Mouse (Mus musculus) layer of hippocampus, postnatal 36 days (tissue): Measurements from ENCODE around the gene Gm17482. TPM values are rescaled to one million over a fixed set of nuclear protein-coding genes. Genes with fewer than 3 reads are reported as not detected.

Experiments used
- DNase-seq, 2 experiments: peaks; one replicate each; pipeline ENCODE4 v3.0.0; 2022
- total RNA-seq, 2 experiments: library from RNA; stranded (reverse); gene quantifications; 2 replicates each; pipeline ENCODE4 v1.2.3; 2021

The Gm17482 gene
- total RNA-seq, 2 experiments from 2014 or later = not detected

GRCm38 (mm10) chr6:115293877-115294276, 66.7 kb downstream of the Gm17482 start:
- no peak for DNase-seq

GRCm38 (mm10) chr6:115307134-115307533, 80.0 kb downstream of the Gm17482 start:
- no peak for DNase-seq

Other genes starting within 250 kb of the Gm17482 start
- gene Tamm41, start 189.5 kb upstream of the Gm17482 start, total RNA-seq = 10 to 100 TPM; 16.2 to 17.3 TPM
- 100 to 1,000 TPM; 574 to 635 TPM for gene Syn2, start 92.4 kb upstream of the Gm17482 start, total RNA-seq
- gene Timp4, start 24.9 kb downstream of the Gm17482 start, total RNA-seq = 10 to 100 TPM; 23.3 to 25.9 TPM
- 1 to 10 TPM; 1.6 to 1.8 TPM for gene Pparg, start 133.6 kb downstream of the Gm17482 start, total RNA-seq